Mouse (Mus musculus) right cerebral cortex, postnatal 14 days (tissue): ENCODE data around the gene Tbc1d21.

Source experiments
- DNase-seq: peaks from one replicate; pipeline ENCODE4 v3.0.0; 2022

The Tbc1d21 gene

DNA sequence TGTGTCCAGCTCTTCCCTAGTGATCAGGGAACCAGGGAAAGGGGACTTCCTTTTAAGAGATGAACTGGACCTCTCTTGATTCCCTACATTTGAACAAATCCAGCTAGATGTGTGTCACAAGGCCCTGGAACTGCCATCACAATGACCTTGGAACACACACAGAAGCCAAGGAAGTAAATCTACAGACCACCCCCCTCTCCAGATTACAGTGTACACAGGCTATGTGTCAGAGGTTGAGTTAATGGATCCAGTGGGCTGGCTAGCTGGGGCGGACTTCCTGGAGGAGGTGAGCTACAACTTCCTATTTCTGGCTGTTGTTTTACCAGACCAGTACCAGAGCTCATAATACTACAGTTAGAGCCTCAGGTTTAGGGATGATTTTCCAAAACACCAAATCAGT, at the start of gene Tbc1d21:
Tbc1d21 (minus strand) TSS at position 101 of the 400 bp plus-strand sequence.
- no peak for DNase-seq

GRCm38 (mm10) chr9:58411556-58411955, 41.3 kb upstream of the Tbc1d21 start:
- no peak for DNase-seq

- no peak for DNase-seq
Observed at GRCm38 (mm10) chr9:58410057-58410735, 39.9 kb upstream of the Tbc1d21 start.

GRCm38 (mm10) chr9:58409247-58409646, 39.0 kb upstream of the Tbc1d21 start:
- no peak for DNase-seq

DNA sequence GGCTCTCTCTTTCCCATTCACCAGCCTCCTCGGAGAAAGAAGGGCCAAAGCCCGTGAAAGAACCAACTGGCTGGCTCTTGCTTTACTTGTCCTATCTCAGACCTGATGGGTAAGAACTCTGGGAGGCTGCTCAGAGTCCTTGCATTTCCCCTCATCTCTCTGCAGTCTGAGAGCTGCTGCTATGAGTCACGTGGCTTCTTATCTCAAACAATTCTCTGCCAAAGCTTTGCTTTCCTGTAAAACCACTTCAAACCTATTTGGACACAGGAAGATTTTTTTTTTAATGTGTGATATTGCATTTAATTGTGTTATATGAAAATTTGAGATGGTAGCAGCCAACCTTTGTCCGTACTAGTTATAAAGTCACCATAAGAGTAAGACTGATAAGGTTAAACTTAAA, 34.2 kb upstream of the Tbc1d21 start:
- DNase-seq: no peak

DNA sequence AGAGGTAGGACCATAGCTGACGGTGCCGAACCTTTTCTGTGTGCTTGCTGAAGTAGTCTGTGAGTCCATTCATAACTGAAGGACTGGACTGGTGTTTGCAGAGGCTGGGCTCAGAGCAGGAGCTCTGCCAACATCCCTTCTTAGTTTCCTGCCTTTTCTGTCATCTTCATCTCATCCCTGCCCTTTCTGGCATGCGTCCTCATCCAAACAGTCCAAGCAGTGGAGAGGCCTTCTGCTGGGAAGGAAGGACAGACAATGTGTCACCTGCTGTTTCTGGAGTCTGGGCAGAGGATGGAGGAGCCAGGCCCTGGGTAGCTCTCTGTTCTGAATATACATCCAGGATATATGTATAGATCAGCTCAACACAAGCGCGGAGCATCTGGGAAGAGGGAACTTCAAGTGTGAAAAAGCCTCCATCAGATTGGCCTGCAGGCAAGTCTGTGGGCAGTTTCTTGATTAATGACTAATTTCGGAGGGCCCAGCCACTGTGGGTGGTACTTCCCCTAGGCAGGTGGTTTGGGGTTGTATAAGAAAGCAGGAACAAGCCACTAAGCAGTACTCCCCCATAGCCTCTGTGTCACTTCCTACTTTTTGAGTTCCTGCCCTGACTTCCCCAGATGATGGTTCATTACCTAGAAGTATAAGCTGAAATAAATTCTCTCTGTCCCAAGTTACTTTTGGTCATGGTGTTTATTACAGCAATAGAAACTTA, 31.3 kb upstream of the Tbc1d21 start:
- DNase-seq: no peak

DNA sequence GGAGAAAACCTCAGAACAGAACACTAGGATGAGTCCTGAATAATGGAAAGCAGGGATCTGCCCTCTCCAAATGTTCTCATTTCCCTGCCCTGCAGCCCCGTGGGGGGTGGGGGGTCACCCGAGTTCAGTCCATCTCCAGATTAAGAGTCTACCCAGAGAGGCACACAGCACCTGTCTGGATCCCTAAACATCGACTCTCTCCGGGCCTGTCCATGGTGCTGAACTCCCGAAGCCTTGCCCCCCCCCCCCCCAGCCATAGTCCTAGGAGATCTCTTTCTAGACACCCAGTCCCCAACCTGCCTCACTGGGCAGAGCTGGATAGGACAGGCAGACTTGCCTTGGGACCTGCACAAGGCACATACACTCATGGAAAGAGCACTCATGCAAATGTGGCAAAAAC, 29.4 kb upstream of the Tbc1d21 start:
- DNase-seq: no peak

GRCm38 (mm10) chr9:58394605-58395004, 24.4 kb upstream of the Tbc1d21 start:
- no peak for DNase-seq

DNA sequence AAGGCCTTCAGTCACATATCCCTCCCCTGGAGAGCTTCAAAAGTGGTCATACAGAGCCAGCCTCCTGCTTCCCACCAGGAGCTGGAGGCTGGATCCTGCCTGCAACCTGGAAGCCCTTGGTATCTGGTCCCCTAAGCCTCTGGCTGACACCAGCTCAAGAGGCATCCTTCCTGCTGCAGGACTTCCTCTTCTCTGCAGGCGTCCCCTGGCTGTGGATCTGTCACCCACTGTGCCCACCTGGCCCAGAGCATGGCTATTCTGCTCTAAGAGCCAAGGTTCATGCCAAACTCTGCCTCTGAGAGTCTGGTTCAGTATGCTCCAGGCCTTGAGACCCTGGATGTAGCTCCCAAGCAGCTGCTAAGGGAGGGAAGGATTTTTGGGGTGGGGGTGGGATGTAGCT, 23.6 kb upstream of the Tbc1d21 start:
- DNase-seq: no peak

GRCm38 (mm10) chr9:58388381-58388780, 18.1 kb upstream of the Tbc1d21 start:
- no peak for DNase-seq

- no peak for DNase-seq
Observed at GRCm38 (mm10) chr9:58378878-58379277, 8.6 kb upstream of the Tbc1d21 start.

- DNase-seq: peak; percentile 50
Observed at GRCm38 (mm10) chr9:58373912-58374431, 3.7 kb upstream of the Tbc1d21 start.

DNA sequence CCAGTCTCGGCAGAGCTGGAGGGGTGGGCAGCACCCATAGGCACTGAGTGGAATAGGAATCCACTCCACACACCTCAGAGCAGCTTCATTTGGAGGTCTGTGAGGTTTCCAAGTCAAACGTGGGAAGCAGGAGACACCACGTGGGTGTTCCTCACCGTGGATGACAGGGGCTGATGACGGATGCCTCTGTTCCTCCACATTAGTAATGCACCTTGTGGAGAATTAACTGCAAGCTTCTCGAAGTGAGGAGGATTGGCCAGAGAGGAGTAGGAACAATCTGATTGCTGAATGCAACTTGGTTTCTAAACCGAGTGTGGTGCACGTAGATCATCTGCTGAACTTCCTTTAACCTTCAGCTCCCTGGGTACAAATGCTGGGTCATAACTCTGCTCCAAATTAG, 1.7 kb upstream of the Tbc1d21 start:
- DNase-seq: no peak

DNA sequence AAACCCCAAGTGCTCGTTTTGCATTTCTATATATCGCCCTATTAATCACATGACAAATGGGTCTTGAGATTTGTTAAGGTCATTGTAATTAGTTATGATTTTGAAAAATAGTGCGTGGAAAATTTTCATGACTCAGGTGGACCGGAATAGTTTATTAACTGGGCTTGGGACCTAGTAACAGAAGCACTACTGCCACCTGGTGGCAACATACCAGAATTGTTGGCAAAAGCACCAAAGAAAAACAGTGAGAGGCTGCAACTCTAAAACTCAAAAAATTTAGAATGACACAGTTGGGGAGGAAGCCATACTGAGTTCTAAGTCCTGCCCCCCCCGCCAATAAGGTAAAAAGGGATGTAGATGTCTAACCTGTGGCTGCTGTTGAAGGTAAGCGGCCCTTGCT, 611 bp downstream of the Tbc1d21 start:
- DNase-seq: no peak

DNA sequence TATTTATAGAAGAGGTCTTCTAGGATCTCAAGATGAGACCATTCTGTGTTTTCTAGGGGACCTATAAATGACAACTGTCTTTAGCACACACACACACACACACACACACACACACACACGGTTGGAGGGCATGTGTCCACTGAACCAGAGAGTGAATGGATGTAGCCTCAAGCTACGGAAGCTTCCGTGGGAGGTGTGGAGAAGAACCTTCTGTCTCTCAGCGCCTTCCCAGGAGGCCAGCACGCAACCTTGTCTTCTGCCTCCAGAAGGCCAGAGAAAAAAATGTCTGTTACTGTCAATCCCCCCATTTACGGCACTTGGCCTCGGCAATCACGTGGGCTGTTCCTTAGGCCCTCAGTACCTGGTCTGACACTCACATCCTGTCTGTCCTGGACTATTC, 5.9 kb downstream of the Tbc1d21 start:
- DNase-seq: no peak

DNA sequence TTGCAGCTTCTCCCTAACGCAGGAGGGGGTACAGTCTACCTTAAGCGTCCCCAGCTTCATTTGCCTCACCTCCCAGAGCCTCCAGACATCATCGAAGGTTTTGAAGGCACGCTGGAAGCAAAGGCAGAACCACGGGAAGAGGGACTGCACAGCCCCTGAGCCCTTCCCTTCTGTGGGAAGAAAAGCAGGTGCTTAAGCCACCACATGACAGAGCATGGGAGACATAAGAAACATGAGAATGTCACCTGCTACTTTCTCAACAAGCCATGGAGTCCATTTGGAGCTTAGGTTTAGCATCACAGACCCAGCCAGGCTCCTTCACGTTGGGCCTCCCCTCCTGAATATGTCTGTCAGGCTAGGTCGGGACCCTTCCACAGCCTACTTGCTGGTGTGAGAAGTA, 8.3 kb downstream of the Tbc1d21 start:
- no peak for DNase-seq

- DNase-seq: no peak
Observed at GRCm38 (mm10) chr9:58361373-58361772, 8.9 kb downstream of the Tbc1d21 start.

DNA sequence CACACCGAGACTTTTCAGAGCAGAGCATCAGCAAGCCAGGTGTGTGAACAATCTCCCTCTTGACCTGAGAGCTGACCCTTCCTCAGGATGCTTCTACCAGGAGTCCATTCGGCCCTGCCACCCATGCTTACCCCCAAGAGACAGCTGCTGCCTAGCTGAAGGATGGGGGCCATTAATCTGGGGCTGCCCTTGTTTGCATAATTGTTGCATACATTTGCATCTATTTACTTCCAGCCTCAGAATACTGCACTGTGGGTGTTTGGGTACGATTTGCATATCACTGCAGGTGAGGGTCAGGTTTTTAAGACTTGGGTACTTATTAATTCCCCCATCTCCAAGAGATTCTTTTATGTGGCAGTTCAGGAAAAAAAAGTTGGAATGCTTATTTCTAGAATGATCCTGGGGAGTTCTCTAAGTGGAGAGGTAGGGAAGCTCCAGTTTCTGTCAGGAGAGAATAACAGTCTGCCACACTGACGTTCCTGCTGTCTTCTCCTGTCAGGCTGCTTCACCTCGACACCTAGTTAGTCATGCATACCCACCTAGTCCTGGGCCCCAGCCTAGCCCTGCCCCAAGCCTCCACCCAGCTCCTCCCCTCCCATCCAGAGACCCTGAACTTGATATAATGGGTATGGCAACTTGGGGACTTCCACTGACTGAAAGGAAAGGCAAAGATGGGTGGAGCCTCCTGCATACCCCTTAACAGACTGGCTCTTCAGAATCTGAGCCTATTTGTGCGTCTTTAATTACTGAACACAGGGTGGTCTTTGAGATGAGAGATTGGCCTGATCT, 14.8 kb downstream of the Tbc1d21 start:
- DNase-seq: no peak

DNA sequence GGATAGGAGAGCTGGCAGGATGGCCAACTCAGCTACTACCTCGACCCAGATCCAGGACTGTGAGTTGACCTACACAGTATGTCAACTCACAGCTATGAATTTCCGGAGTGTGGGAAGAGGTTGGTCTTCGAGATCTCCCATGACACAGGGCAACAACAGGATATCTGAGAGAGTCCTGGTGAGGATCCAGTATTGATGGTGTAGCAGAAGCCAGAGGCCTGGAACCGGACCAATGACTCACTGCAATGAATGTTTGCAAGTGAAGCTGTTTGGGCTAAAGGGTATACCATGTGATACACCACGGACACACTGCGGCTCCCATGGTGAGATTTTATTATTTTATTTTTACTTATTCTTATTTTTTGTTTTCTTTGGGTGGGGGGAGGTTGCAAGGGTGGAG, 15.6 kb downstream of the Tbc1d21 start:
- DNase-seq: no peak

DNA sequence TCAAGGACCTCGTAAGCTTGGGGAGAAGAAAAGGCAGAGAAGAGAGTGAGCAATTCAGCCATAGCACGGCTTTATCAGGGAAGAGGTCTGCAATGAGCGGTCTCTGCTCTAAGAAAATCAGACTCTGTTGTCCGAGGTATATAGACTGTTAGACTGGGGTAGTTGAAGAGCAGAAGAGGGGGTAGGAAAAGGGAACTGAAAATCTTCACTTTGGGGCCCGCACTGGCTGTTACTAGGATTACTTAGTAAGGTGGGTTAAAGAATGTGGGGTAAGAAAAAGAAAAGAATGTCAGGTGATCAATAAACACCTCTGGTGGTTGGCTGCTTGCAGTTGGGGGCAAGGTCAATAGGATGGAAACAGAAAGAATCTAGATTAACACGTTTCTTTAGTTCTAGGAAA, 17.0 kb downstream of the Tbc1d21 start:
- DNase-seq: no peak

GRCm38 (mm10) chr9:58347795-58348194, 22.5 kb downstream of the Tbc1d21 start:
- no peak for DNase-seq

DNA sequence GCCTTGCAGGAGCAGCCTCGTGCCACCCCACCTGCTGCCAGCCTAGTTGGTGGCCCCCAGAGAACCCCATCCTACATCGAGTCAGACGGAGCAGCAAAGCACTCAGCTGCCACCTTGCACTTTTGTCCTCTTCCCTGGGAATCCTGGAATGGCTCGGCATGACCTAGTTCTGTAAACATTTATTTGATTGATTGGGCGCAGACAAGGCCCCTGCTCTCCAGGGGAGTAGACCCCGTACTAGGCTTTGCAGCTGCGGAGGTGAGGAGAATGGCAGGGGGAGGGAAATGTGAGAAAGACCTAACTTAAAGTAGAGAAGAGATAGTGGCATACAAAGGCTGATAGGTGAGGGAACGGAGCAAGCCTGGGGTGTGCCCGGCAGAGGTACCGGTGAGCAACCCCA, 23.8 kb downstream of the Tbc1d21 start:
- DNase-seq: no peak

DNA sequence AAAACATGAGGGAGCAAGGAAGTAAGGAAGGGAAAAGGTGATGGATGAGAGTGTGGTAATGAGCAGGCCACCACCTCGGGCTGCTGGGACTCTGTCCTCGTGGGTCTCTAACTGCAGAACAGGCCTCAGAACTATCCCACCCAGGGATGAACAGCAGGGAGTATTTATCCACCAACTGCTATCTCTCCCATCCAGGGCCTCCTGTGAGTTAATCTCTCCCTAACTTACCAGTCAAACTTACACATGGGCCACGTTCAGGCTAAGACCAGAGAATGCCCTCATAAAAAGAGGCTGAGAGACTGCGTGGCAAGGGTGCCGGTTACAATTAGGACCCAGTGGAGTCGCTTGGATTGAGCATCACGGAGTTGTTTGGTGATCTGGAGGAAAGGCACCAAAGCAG, 24.3 kb downstream of the Tbc1d21 start:
- no peak for DNase-seq

GRCm38 (mm10) chr9:58341795-58342194, 28.5 kb downstream of the Tbc1d21 start:
- DNase-seq: no peak
